Mouse (Mus musculus): ENCODE results near the gene Pan3. TPM values are rescaled to one million over a fixed set of nuclear protein-coding genes. Genes with fewer than 3 reads are reported as not detected.

The Pan3 gene
- total and polyA plus RNA-seq, 2 experiments from 2014 or later = 28.0 to 63.9 TPM

- no peak overlapping the region for H3K9ac ChIP-seq (replicated peaks; ENCODE audit: low read depth, low read length)
- ATAC-seq (ENCODE audit: insufficient read depth, low read depth) (no peak), DNase-seq (ENCODE audit: low spot score) (no peak)
- no peaks in the 10 kb centered on the region for H3K9me3 ChIP-seq (replicated peaks; ENCODE audit: control insufficient read depth, low read length)
- H3K27me3 ChIP-seq (ENCODE audit: control insufficient read depth, insufficient read depth, low read length) = no peaks in the 10 kb centered on the region
- TF ChIP-seq CTCF (IDR thresholded peaks at IDR 0.05; ENCODE audit: low read depth) (no peak), EP300 (IDR thresholded peaks at IDR 0.05; ENCODE audit: low read depth) (no peak)
- H3K36me3 ChIP-seq (replicated peaks; ENCODE audit: control insufficient read depth, insufficient read depth, low read length) = no peaks in the 10 kb centered on the region
- no peak overlapping the region for H3K27ac ChIP-seq (ENCODE audit: low read depth)
- WGBS = 32% methylated on average over 2 of the region's 2 CpGs
- no peaks in the 10 kb centered on the region for H3K4me1 ChIP-seq (ENCODE audit: control insufficient read depth, insufficient read depth)
- H3K4me2 ChIP-seq (ENCODE audit: low read depth, low read length) = no peak overlapping the region
- no peak overlapping the region for H3K4me3 ChIP-seq (ENCODE audit: low read depth, low read length)
Observed at GRCm38 (mm10) chr5:147390772-147391171, 39.2 kb upstream of the Pan3 start.

- no peak for DNase-seq (ENCODE audit: low spot score)
- Histone ChIP-seq H3K4me1 (ENCODE audit: control insufficient read depth, insufficient read depth) (no peaks in the 10 kb centered on the region), H3K27me3 (ENCODE audit: control insufficient read depth, insufficient read depth, low read length) (no peaks in the 10 kb centered on the region), H3K9ac (replicated peaks; ENCODE audit: low read depth, low read length) (no peak overlapping the region), H3K4me3 (ENCODE audit: low read depth, low read length) (no peak overlapping the region), H3K9me3 (replicated peaks; ENCODE audit: control insufficient read depth, low read length) (no peaks in the 10 kb centered on the region), H3K27ac (ENCODE audit: low read depth) (no peak overlapping the region), H3K4me2 (ENCODE audit: low read depth, low read length) (no peak overlapping the region), H3K36me3 (replicated peaks; ENCODE audit: control insufficient read depth, insufficient read depth, low read length) (no peaks in the 10 kb centered on the region)
- 71% methylated on average over 12 of the region's 12 CpGs for WGBS
- TF ChIP-seq EP300 (IDR thresholded peaks at IDR 0.05; ENCODE audit: low read depth) (no peak), CTCF (IDR thresholded peaks at IDR 0.05; ENCODE audit: low read depth) (no peak)
- ATAC-seq (ENCODE audit: insufficient read depth, low read depth) = no peak
Observed at GRCm38 (mm10) chr5:147392667-147393213, 37.2 kb upstream of the Pan3 start.

- Histone ChIP-seq H3K4me1 (ENCODE audit: control insufficient read depth, insufficient read depth) (peaks cover 3% of the 10 kb centered on the region; the same call in 1 of the 2 replicates), H3K9me3 (replicated peaks; ENCODE audit: control insufficient read depth, low read length) (no peaks in the 10 kb centered on the region), H3K36me3 (replicated peaks; ENCODE audit: control insufficient read depth, insufficient read depth, low read length) (no peaks in the 10 kb centered on the region), H3K4me2 (ENCODE audit: low read depth, low read length) (no peak overlapping the region), H3K9ac (replicated peaks; ENCODE audit: low read depth, low read length) (no peak overlapping the region), H3K4me3 (ENCODE audit: low read depth, low read length) (no peak overlapping the region), H3K27ac (ENCODE audit: low read depth) (no peak overlapping the region), H3K27me3 (ENCODE audit: control insufficient read depth, insufficient read depth, low read length) (peaks cover 22% of the 10 kb centered on the region)
- ATAC-seq (ENCODE audit: insufficient read depth, low read depth) (no peak), DNase-seq (ENCODE audit: low spot score) (no peak)
- TF ChIP-seq EP300 (IDR thresholded peaks at IDR 0.05; ENCODE audit: low read depth) = no peak
- no peak for TF ChIP-seq CTCF (IDR thresholded peaks at IDR 0.05; ENCODE audit: low read depth)
- 5% methylated on average over 1 of the region's 1 CpGs for WGBS
Observed at GRCm38 (mm10) chr5:147395050-147395449, 34.9 kb upstream of the Pan3 start.

GRCm38 (mm10) chr5:147399843-147400504, 30.0 kb upstream of the Pan3 start, which contains the start of gene Flt3:
Flt3 (minus strand) TSS chr5:147400489.
- Histone ChIP-seq H3K4me3 (ENCODE audit: low read depth, low read length) (peak within 1 kb of the TSS; percentile 43), H3K9me3 (replicated peaks; ENCODE audit: control insufficient read depth, low read length) (no peaks in the 10 kb centered on the region), H3K27ac (ENCODE audit: low read depth) (no peak within 1 kb of the TSS), H3K9ac (replicated peaks; ENCODE audit: low read depth, low read length) (no peak within 1 kb of the TSS), H3K36me3 (replicated peaks; ENCODE audit: control insufficient read depth, insufficient read depth, low read length) (no peaks in the 10 kb centered on the region), H3K4me2 (ENCODE audit: low read depth, low read length) (peak within 1 kb of the TSS; percentile 58), H3K27me3 (ENCODE audit: control insufficient read depth, insufficient read depth, low read length) (peaks cover 45% of the 10 kb centered on the region), H3K4me1 (ENCODE audit: control insufficient read depth, insufficient read depth) (peaks cover 13% of the 10 kb centered on the region)
- TF ChIP-seq CTCF (IDR thresholded peaks at IDR 0.05; ENCODE audit: low read depth) = no peak
- TF ChIP-seq EP300 (IDR thresholded peaks at IDR 0.05; ENCODE audit: low read depth) = no peak
- DNase-seq (ENCODE audit: low spot score) (peak; percentile 15), ATAC-seq (ENCODE audit: insufficient read depth, low read depth) (peak; percentile 70)
- 2% methylated on average over 48 of the region's 56 CpGs for WGBS

GRCm38 (mm10) chr5:147400505-147400979, 29.4 kb upstream of the Pan3 start:
- DNase-seq (ENCODE audit: low spot score) = no peak
- Histone ChIP-seq H3K27me3 (ENCODE audit: control insufficient read depth, insufficient read depth, low read length) (peaks cover 45% of the 10 kb centered on the region), H3K4me1 (ENCODE audit: control insufficient read depth, insufficient read depth) (peaks cover 13% of the 10 kb centered on the region), H3K36me3 (replicated peaks; ENCODE audit: control insufficient read depth, insufficient read depth, low read length) (no peaks in the 10 kb centered on the region), H3K9me3 (replicated peaks; ENCODE audit: control insufficient read depth, low read length) (no peaks in the 10 kb centered on the region), H3K4me2 (ENCODE audit: low read depth, low read length) (peak overlapping the region; percentile 58), H3K9ac (replicated peaks; ENCODE audit: low read depth, low read length) (no peak overlapping the region), H3K4me3 (ENCODE audit: low read depth, low read length) (peak overlapping the region; percentile 43), H3K27ac (ENCODE audit: low read depth) (no peak overlapping the region)
- TF ChIP-seq CTCF (IDR thresholded peaks at IDR 0.05; ENCODE audit: low read depth) = no peak
- WGBS = 4% methylated on average over 17 of the region's 17 CpGs
- no peak for ATAC-seq (ENCODE audit: insufficient read depth, low read depth)

All from heart, postnatal 0 days (tissue).